Mouse (Mus musculus): ENCODE data around the gene Pls3.
"Not testable (repeated sequence)": the region's sequence is repeated elsewhere in the genome, so short reads cannot be mapped to it uniquely, and the experiment has no call there.

Gene Pls3

DNA sequence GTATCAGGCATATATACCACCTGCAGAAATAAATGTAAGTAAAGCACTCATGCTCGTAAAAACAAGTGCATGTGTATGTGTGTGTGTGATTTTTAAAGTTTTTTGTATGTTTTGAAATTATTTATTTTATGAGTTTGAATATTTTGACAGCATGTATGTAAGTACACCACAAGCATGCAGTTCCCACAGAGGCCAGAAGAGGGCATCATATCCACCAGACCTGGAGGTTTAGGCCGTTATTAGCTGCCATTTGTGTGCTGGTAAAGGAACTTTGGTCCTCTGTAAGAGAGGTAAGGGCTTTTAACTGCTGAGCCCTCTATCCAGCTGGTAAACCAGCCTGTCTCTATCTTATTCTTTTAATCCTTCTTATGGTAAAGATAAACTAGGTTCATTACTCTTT is 97.5 kb downstream of the Pls3 start:
- DNase-seq (ENCODE audit: low read depth): no peak

DNA sequence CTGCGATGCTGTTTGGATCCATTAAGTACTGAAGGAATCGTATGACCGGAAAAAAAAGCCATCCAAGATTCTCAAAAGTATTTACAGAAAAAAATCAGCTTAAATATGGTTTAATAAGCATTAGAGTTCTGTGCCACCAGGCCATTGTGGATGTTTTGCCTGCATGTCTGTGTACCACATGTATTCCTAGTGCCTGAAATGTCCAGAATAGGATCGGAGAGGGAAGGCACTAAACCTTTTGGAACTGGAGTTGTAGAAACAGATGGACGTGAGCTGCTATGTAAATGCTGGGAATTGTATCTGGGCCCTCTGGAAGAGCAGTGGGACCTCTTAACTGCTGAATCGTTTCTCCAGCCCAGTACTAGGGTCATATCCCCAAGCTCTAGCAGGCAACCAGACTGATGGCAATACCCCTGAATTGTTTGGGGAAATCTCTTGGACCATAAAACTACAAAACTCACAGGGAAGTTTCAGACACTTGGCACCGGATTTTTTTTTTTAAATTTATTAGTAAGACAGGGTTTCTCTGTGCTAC is 110.1 kb downstream of the Pls3 start:
- DNase-seq (ENCODE audit: low read depth): no peak

DNA sequence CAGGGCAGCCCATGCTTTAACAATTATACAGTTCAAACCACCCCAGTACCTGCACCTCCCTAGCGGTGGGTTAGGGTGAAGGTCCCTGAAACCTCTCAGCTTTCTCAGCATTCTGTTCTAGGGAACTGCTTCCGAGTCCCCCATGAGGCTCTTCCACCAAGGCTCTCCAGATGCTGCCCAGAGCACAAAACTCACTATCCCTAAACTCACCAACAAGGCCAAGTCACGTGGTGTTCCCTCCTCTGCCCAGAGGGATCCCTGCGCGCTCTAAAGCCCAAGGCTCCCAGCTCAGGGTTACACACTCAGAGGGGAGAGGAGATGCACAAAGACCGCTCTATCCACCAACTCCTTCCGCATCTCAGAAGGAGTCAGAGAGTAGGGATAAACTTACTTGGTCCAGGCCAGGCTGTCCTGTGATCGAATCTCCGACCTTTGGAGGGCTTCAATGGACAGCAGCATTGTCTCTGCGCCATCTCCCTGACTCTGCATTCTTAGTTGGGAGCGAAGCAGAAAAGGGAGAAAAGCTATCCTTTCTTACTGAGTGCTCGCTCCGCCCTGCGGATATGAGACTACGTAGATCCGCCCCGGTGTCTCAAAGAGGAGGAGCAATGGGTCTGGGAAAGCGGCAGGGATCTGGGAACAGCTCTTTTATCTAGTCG is 110.7 kb downstream of the Pls3 start:
- DNase-seq (ENCODE audit: low read depth): peak; percentile 52

DNA sequence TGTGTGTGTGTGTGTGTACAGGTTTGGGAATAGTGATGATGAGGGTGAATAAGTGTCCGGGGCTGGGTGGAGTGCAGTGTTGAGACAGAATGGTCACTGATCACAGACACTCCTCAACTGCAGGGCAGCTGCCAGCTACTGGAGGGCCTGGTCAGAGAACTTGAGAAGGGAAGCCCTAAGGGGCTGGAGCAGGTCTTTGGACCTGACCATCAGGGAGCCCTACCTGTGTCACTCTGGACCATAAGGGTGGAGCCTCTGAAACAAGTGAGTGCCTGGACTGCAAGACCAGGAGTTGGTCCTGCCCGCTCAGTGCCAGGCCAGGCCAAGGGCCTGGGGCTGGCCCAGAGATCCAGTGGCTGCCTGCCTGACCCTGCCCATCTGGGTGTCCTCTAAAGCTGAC is 115.5 kb downstream of the Pls3 start:
- DNase-seq (ENCODE audit: low read depth): not testable (repeated sequence)

DNA sequence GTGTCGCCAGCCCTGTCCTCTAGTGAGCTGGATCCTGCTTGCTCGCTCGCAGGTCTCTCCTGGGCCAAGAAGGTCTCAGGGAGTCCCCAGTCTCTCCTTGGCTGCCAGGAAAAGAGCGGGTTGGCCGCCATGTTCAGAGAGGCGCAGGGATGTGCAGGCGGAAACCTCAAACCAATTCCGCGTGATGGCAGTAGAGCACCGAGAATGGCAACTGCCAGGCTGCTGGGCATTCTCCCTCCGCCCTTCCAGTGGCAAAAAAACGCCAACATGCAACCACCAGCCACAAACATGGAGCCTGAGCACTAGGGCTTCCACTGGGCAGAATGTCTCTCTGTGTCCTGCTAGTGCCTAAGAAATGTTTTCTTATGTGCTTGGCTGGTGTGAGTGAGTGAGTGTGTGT is 115.9 kb downstream of the Pls3 start:
- DNase-seq (ENCODE audit: low read depth): not testable (repeated sequence)

DNA sequence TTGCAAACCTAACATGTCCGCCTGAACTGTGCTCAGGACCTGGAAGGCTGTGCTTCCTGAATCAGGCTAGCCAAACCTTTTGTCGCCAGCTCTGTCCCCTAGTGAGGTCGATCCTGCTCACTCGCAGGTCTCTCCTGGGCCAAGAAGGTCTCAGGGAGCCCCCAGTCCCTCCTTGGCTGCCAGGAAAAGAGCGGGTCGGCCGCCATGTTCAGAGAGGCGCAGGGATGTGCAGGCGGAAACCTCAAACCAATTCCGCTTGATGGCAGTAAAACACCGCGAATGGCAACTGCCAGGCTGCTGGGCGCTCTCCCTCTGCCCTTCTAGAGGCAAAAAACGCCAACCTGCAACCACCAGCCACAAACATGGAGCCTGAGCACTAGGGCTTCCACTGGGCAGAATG is 117.0 kb downstream of the Pls3 start:
- not testable (repeated sequence) for DNase-seq (ENCODE audit: low read depth)

DNA sequence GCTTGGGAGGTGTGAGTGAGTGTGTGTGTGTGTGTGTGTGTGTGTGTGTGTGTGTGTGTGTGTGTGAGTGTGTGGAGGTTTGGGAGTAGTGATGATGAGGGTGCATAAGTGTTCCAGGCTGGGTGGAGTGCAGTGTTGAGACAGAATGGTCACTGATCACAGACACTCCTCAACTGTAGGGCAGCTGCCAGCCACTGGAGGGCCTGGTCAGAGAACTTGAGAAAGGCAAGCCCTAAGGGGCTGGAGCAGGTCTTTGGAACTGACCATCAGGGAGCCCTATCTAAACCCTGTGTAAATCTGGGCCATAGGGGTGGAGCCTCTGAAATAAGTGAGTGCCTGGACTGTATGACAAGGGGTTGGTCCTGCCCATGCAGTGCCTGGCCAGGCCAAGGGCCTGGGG is 120.5 kb downstream of the Pls3 start:
- DNase-seq (ENCODE audit: low read depth): not testable (repeated sequence)

DNA sequence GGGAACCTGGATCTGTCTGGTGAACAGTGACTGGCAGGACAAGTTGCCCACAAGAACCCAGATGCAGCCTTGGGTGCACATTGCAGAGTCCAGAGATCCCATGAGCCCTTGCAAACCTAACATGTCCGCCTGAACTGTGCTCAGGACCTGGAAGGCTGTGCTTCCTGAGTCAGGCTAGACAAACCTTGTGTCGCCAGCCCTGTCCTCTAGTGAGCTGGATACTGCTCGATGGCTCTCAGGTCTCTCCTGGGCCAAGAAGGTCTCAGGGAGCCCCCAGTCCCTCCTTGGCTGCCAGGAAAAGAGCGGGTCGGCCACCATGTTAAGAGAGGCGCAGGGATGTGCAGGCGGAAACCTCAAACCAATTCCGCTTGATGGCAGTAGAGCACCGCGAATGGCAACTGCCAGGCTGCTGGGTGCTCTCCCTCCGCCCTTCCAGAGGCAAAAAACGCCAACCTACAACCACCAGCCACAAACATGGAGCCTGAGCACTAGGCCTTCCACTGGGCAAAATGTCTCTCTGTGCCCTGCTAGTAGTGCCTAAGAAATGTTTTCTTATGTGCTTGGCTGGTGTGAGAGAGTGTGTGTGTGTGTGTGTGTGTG is 124.8 kb downstream of the Pls3 start:
- DNase-seq (ENCODE audit: low read depth): not testable (repeated sequence)

DNA sequence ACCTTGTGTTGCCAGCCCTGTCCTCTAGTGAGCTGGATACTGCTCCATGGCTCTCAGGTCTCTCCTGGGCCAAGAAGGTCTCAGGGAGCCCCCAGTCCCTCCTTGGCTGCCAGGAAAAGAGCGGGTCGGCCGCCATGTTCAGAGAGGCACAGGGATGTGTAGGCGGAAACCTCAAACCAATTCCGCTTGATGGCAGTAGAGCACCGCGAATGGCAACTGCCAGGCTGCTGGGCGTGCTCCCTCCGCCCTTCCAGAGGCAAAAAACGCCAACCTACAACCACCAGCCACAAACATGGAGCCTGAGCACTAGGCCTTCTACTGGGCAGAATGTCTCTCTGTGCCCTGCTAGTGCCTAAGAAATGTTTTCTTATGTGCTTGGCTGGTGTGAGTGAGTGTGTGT is 125.7 kb downstream of the Pls3 start:
- DNase-seq (ENCODE audit: low read depth): not testable (repeated sequence)

DNA sequence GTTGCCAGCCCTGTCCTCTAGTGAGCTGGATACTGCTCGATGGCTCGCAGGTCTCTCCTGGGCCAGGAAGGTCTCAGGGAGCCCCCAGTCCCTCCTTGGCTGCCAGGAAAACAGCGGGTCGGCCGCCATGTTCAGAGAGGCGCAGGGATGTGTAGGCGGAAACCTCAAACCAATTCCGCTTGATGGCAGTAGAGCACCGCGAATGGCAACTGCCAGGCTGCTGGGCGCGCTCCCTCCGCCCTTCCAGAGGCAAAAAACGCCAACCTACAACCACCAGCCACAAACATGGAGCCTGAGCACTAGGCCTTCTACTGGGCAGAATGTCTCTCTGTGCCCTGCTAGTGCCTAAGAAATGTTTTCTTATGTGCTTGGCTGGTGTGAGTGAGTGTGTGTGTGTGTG is 130.5 kb downstream of the Pls3 start:
- DNase-seq (ENCODE audit: low read depth): peak; percentile 38

DNA sequence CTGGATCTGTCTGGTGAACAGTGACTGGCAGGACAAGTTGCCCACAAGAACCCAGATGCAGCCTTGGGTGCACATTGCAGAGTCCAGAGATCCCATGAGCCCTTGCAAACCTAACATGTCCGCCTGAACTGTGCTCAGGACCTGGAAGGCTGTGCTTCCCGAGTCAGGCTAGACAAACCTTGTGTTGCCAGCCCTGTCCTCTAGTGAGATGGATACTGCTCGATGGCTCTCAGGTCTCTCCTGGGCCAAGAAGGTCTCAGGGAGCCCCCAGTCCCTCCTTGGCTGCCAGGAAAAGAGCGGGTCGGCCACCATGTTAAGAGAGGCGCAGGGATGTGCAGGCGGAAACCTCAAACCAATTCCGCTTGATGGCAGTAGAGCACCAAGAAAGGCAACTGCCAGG is 135.5 kb downstream of the Pls3 start:
- not testable (repeated sequence) for DNase-seq (ENCODE audit: low read depth)
